28 mouse cellular contexts compared by ENCODE assay signal in the genomic region with DNA sequence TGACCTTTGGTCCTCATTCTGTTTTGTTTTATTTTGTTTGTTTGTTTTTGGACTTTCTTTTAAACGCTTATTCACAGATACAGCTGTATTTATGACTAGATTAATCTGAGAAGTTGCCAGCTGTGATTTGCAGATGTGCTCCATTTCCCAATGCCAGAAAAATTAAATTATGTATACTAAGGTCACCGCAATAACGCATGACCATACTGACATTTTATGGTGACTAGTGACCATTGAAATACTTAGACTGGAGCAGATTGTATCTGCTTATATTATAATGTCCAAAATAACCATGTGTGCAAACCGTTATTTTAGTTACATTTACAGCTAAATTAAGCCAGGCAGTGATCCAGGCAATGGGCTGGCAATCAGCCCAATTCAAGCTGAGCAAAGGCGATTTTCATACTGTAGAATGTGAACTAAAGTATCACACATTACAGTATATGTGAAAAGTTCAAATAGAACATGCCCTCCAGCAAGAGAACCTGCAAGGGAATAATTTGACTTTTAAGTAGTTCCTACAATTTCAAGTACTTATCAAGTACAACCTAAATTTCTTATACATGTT.
DNase-seq lines count a peak whose midpoint lies in the region; ATAC-seq and TF ChIP-seq lines count a peak whose summit lies in the region.
"Had no signal": no experiment of that assay in that cellular context is flagged by ENCODE, and none has a peak within 500 bp of the region (broad histone marks: within the 10 kb centered on the region; RNA-seq: fewer than 3 reads in every experiment).

No protein-coding gene starts in this region.

- H3K9me3 ChIP-seq in hindbrain, postnatal 0 days (ENCODE audit: low read length), result no peaks in the 10 kb centered on the region
- no peaks in the 10 kb centered on the region for H3K9me3 ChIP-seq in hindbrain, embryonic 16.5 days (ENCODE audit: control insufficient read depth, low read length)
- H3K9me3 ChIP-seq: embryonic facial prominence, embryonic 12.5 days; forebrain, embryonic 12.5 days; forebrain, embryonic 15.5 days; G1E; heart, embryonic 10.5 days; heart, embryonic 13.5 days; hindbrain, embryonic 13.5 days; intestine, embryonic 15.5 days had no signal

- no peak for TF ChIP-seq CTCF in hindbrain, postnatal 0 days (IDR thresholded peaks at IDR 0.05; ENCODE audit: low read depth)
- no peak for TF ChIP-seq CTCF in brain, embryonic 14.5 days (IDR thresholded peaks at IDR 0.05; ENCODE audit: borderline replicate concordance, extremely low read depth, insufficient read depth, insufficient read length)

- no peak overlapping the region for H3K27ac ChIP-seq in hindbrain, postnatal 0 days
- no peak overlapping the region for H3K27ac ChIP-seq in hindbrain, embryonic 16.5 days (ENCODE audit: low read depth, low read length)
- H3K27ac ChIP-seq: embryonic facial prominence, embryonic 12.5 days; forebrain, embryonic 12.5 days; forebrain, embryonic 15.5 days; heart, adult 2 months; heart, embryonic 10.5 days; heart, embryonic 13.5 days; hindbrain, embryonic 13.5 days; intestine, embryonic 15.5 days had no signal

- WGBS in hindbrain, postnatal 0 days, result 53% methylated on average over 5 of the region's 5 CpGs
- WGBS in hindbrain, embryonic 16.5 days, result 57% methylated on average over 5 of the region's 5 CpGs

- H3K27me3 ChIP-seq in hindbrain, postnatal 0 days (ENCODE audit: insufficient read depth, low read length), result no peaks in the 10 kb centered on the region
- no peaks in the 10 kb centered on the region for H3K27me3 ChIP-seq in hindbrain, embryonic 16.5 days (replicated peaks; ENCODE audit: control insufficient read depth, insufficient read depth, low read length)
- H3K27me3 ChIP-seq: CH12.LX; embryonic facial prominence, embryonic 12.5 days; forebrain, embryonic 12.5 days; forebrain, embryonic 15.5 days; heart, embryonic 13.5 days; hindbrain, embryonic 13.5 days; intestine, embryonic 15.5 days had no signal

- H3K4me2 ChIP-seq in hindbrain, postnatal 0 days (ENCODE audit: low read depth, low read length), result no peak overlapping the region
- no peak overlapping the region for H3K4me2 ChIP-seq in hindbrain, embryonic 16.5 days (ENCODE audit: low read length)
- H3K4me2 ChIP-seq: embryonic facial prominence, embryonic 12.5 days; forebrain, embryonic 12.5 days; forebrain, embryonic 15.5 days; heart, embryonic 13.5 days; hindbrain, embryonic 13.5 days; intestine, embryonic 15.5 days had no signal

- H3K9ac ChIP-seq in hindbrain, postnatal 0 days (replicated peaks; ENCODE audit: low read length), result no peak overlapping the region
- no peak overlapping the region for H3K9ac ChIP-seq in hindbrain, embryonic 16.5 days (ENCODE audit: low read depth, low read length)
- H3K9ac ChIP-seq: embryonic facial prominence, embryonic 12.5 days; forebrain, embryonic 12.5 days; forebrain, embryonic 15.5 days; heart, embryonic 13.5 days; hindbrain, embryonic 13.5 days; intestine, embryonic 15.5 days had no signal

- ATAC-seq in hindbrain, postnatal 0 days, result no peak
- no peak for ATAC-seq in hindbrain, embryonic 16.5 days
- ATAC-seq: forebrain, embryonic 15.5 days; intestine, embryonic 15.5 days; Patski had no signal

- no peak overlapping the region for H3K4me3 ChIP-seq in hindbrain, postnatal 0 days (ENCODE audit: low read length)
- H3K4me3 ChIP-seq in hindbrain, embryonic 16.5 days (ENCODE audit: low read length), result no peak overlapping the region
- H3K4me3 ChIP-seq: embryonic facial prominence, embryonic 12.5 days; erythroblast, embryonic 14.5 days; forebrain, embryonic 12.5 days; forebrain, embryonic 15.5 days; heart, adult 2 months; heart, embryonic 10.5 days; heart, embryonic 13.5 days; hindbrain, embryonic 13.5 days; intestine, embryonic 15.5 days had no signal

- intact Hi-C loops in left cerebral cortex, postnatal 4 days (cut with DNase I), result no loop called here
- intact Hi-C loops in left cerebral cortex, postnatal 25 days (cut with DNase I), result no loop called here
- intact Hi-C loops in heart, postnatal 36 days (cut with DNase I), result no loop called here

- no peak for TF ChIP-seq POLR2A in brain, embryonic 14.5 days (IDR thresholded peaks at IDR 0.05; ENCODE audit: borderline replicate concordance, extremely low read depth, insufficient read depth, insufficient read length, poor library complexity, severe bottlenecking)

- H3K4me1 ChIP-seq in hindbrain, postnatal 0 days (ENCODE audit: insufficient read depth, low read length), result no peaks in the 10 kb centered on the region
- no peaks in the 10 kb centered on the region for H3K4me1 ChIP-seq in hindbrain, embryonic 16.5 days (ENCODE audit: control insufficient read depth, insufficient read depth, low read depth, low read length)
- H3K4me1 ChIP-seq: embryonic facial prominence, embryonic 12.5 days; forebrain, embryonic 12.5 days; forebrain, embryonic 15.5 days; heart, embryonic 10.5 days; heart, embryonic 13.5 days; hindbrain, embryonic 13.5 days; intestine, embryonic 15.5 days had no signal

- DNase-seq in cerebellum, postnatal 14 days, result peak; percentile 40 to 41
- DNase-seq in cerebellum, adult 11 months, result no peak
- peak; percentile 45 for DNase-seq in hindbrain, postnatal 0 days (ENCODE audit: low spot score)
- DNase-seq in left cerebral cortex, postnatal 4 days, result peak; percentile 34
- no peak for DNase-seq in left cerebral cortex, postnatal 25 days (ENCODE audit: low spot score in 2 of 2)
- DNase-seq in brain, embryonic 14.5 days (ENCODE audit: low read depth), result peak; percentile 26
- no peak for DNase-seq in heart, postnatal 36 days
- DNase-seq: adrenal gland, postnatal 10 days; adrenal gland, postnatal 36 days; B cell, adult 2 months; cerebellum, adult 18-20 months; cerebellum, adult 9-11 months; gastrocnemius, postnatal 25 days; heart, adult 2 months; heart, postnatal 14 days; kidney, adult 11 months had no signal

- H3K36me3 ChIP-seq in hindbrain, postnatal 0 days (ENCODE audit: insufficient read depth, low read length), result no peaks in the 10 kb centered on the region
- H3K36me3 ChIP-seq in hindbrain, embryonic 16.5 days (ENCODE audit: control insufficient read depth, insufficient read depth, low read length), result no peaks in the 10 kb centered on the region
- H3K36me3 ChIP-seq: embryonic facial prominence, embryonic 12.5 days; forebrain, embryonic 12.5 days; forebrain, embryonic 15.5 days; G1E; heart, embryonic 10.5 days; heart, embryonic 13.5 days; hindbrain, embryonic 13.5 days; intestine, embryonic 15.5 days had no signal

Comparison
In these comparisons a context has a peak if more than half of its experiments do, and no peak if none do; other contexts are left out.
1. DNase-seq: peak in cerebellum, postnatal 14 days (2 of 2), hindbrain, postnatal 0 days (single experiment), left cerebral cortex, postnatal 4 days (single experiment) and brain, embryonic 14.5 days (single experiment); none in cerebellum, adult 11 months (single experiment), left cerebral cortex, postnatal 25 days (0 of 2) and heart, postnatal 36 days (0 of 2).